Mouse (Mus musculus): ENCODE measurements around the gene Gm813. TPM values are rescaled to one million over a fixed set of nuclear protein-coding genes. Genes with fewer than 3 reads are reported as not detected.

The Gm813 gene
- total and polyA plus RNA-seq, 2 experiments from 2014 or later = not detected

DNA sequence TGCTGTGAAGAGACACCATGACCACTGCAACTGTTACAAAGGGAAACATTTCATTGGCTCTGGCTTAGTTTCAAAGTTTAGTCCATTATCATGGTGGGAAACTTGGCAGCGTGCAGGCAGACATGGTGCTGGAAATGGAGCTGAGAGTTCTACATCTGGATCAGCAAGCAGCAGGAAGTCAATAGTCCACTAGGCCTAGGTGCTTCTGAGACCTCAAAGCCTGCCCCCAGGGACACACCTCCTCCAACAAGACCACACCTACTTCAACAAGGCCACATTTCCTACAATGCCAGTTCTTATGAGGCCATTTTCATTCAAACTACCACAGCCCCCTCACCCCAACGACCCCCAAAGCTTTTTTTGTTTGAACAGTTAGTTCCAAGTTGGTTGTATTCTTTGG is 13.0 kb upstream of the Gm813 start:
- Histone ChIP-seq H3K4me1 (ENCODE audit: insufficient read depth, low read length) (no peaks in the 10 kb centered on the region), H3K4me2 (ENCODE audit: low read depth, low read length) (no peak overlapping the region), H3K36me3 (ENCODE audit: insufficient read depth, low read length) (no peaks in the 10 kb centered on the region), H3K27ac (no peak overlapping the region), H3K4me3 (ENCODE audit: low read length) (no peak overlapping the region), H3K9me3 (ENCODE audit: low read length) (no peaks in the 10 kb centered on the region), H3K27me3 (ENCODE audit: insufficient read depth, low read length) (no peaks in the 10 kb centered on the region), H3K9ac (replicated peaks; ENCODE audit: low read length) (no peak overlapping the region)
- DNase-seq (ENCODE audit: low spot score) (no peak), ATAC-seq (no peak)
- WGBS = 60% methylated on average over 2 of the region's 2 CpGs
- TF ChIP-seq CTCF (IDR thresholded peaks at IDR 0.05; ENCODE audit: low read depth) = no peak

DNA sequence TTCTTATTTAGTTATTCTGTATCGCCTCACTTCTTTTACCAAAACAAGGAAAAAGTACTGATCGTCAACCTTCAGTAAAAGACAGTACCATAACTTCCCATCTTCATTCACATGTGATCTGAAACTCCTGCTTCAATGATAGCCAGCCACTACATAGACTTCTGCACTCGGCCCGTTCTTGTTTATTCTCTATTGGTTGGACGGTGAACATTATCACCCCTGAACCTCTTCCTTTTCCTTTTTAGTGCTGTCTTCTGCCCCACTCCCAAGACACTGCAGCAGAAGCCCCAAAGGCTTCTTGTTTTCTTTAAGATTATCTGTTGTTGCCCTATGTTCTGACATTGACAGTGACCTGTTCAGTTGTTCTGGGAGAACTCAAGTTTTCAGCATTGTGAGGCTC is 12.2 kb upstream of the Gm813 start:
- no peak overlapping the region for H3K4me2 ChIP-seq (ENCODE audit: low read depth, low read length)
- no peak for ATAC-seq

DNA sequence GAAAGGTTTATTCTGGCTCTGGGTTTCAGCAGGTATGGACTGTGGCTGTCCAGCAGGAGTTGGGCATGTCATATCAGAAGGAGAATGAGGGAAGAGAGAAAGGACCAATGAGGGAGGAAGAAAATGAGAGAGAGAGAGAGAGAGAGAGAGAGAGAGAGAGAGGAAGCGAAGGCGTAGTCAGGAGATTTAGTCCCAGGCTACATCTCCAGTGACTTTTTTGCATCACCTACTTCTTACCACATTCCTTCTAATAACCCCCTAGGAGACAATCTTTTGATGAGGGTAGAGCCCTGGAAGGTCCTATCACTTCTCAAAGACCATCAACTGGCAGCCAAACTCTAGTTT is 11.5 kb upstream of the Gm813 start:
- no peaks in the 10 kb centered on the region for H3K4me1 ChIP-seq (ENCODE audit: insufficient read depth, low read length)
- H3K9ac ChIP-seq (replicated peaks; ENCODE audit: low read length) = no peak overlapping the region
- 95% methylated on average over 2 of the region's 2 CpGs for WGBS
- H3K9me3 ChIP-seq (ENCODE audit: low read length) = no peaks in the 10 kb centered on the region
- DNase-seq (ENCODE audit: low spot score) (no peak), ATAC-seq (no peak)
- H3K36me3 ChIP-seq (ENCODE audit: insufficient read depth, low read length) = no peaks in the 10 kb centered on the region
- no peak overlapping the region for H3K4me3 ChIP-seq (ENCODE audit: low read length)
- no peak overlapping the region for H3K27ac ChIP-seq
- H3K27me3 ChIP-seq (ENCODE audit: insufficient read depth, low read length) = no peaks in the 10 kb centered on the region
- no peak overlapping the region for H3K4me2 ChIP-seq (ENCODE audit: low read depth, low read length)
- no peak for TF ChIP-seq CTCF (IDR thresholded peaks at IDR 0.05; ENCODE audit: low read depth)

More for the DNA sequence above, 12.2 kb upstream of the Gm813 start:
- WGBS = 95% methylated on average over 5 of the region's 5 CpGs
- no peak for DNase-seq (ENCODE audit: low spot score)
- no peak overlapping the region for H3K4me3 ChIP-seq (ENCODE audit: low read length)
- H3K36me3 ChIP-seq (ENCODE audit: insufficient read depth, low read length) = no peaks in the 10 kb centered on the region
- no peak for TF ChIP-seq CTCF (IDR thresholded peaks at IDR 0.05; ENCODE audit: low read depth)
- no peak overlapping the region for H3K9ac ChIP-seq (replicated peaks; ENCODE audit: low read length)
- no peaks in the 10 kb centered on the region for H3K27me3 ChIP-seq (ENCODE audit: insufficient read depth, low read length)
- no peaks in the 10 kb centered on the region for H3K9me3 ChIP-seq (ENCODE audit: low read length)
- no peak overlapping the region for H3K27ac ChIP-seq
- no peaks in the 10 kb centered on the region for H3K4me1 ChIP-seq (ENCODE audit: insufficient read depth, low read length)

DNA sequence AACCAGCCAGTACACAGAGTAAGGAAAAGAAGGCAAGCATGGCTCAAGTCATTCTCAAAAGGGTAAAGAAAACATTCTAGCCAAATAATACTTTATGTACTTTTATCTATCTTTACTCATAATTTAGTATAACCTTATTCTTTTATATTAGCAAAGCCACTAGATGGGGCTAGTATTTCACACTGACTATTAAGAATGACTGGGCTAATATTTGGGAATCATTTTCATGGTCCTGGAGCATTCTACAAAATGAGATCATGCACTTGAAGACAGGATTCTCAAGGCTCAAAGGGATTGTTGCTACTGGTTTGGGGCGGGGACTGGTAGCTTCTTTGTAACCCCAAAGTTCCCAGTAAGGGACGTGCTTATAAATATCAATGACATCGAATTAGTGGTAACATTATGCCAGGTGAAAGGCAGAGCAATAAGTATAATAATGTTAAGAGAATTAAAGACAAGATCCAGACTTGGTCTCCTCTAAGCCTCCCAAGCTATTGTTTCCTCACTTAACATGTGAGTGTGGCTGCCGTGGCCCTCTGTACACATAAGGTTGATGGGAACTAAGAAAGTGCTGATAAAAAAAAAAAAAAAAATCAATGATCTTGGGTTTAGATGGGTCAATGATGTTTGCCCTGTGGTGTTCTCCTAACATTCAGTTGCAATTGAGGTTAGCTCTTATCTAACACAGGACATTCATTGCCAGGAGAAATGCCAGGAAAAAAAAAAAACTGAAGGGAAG is 11.0 kb upstream of the Gm813 start:
- DNase-seq (ENCODE audit: low spot score) (peak; percentile 26), ATAC-seq (no peak)
- Histone ChIP-seq H3K4me3 (ENCODE audit: low read length) (no peak overlapping the region), H3K9ac (replicated peaks; ENCODE audit: low read length) (no peak overlapping the region), H3K4me2 (ENCODE audit: low read depth, low read length) (no peak overlapping the region), H3K9me3 (ENCODE audit: low read length) (no peaks in the 10 kb centered on the region), H3K36me3 (ENCODE audit: insufficient read depth, low read length) (no peaks in the 10 kb centered on the region), H3K27me3 (ENCODE audit: insufficient read depth, low read length) (no peaks in the 10 kb centered on the region), H3K27ac (no peak overlapping the region), H3K4me1 (ENCODE audit: insufficient read depth, low read length) (no peaks in the 10 kb centered on the region)
- WGBS = 93% methylated on average over 4 of the region's 4 CpGs
- TF ChIP-seq CTCF (IDR thresholded peaks at IDR 0.05; ENCODE audit: low read depth) = peak; percentile 29

DNA sequence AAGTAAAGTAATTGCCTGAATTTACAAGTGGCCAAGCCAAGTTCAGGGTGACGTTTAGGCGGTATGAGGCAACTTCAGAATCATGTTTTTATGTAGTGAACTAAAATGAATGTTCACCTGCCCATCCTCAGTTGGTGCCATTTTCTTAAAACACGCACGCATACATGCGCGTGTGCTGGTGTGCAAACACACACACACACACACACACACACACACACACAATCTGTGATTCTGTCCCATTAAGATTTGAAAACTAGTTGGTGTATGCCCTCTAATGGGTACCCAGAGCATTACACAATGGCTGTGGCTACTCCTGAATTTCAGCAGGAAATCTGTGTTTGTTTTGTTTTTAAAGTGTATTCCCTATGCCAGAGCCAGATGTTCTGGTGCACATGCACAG is 7.2 kb upstream of the Gm813 start:
- Histone ChIP-seq H3K27ac (no peak overlapping the region), H3K4me1 (ENCODE audit: insufficient read depth, low read length) (no peaks in the 10 kb centered on the region), H3K36me3 (ENCODE audit: insufficient read depth, low read length) (no peaks in the 10 kb centered on the region), H3K27me3 (ENCODE audit: insufficient read depth, low read length) (no peaks in the 10 kb centered on the region), H3K9ac (replicated peaks; ENCODE audit: low read length) (no peak overlapping the region), H3K4me3 (ENCODE audit: low read length) (no peak overlapping the region), H3K9me3 (ENCODE audit: low read length) (no peaks in the 10 kb centered on the region), H3K4me2 (ENCODE audit: low read depth, low read length) (no peak overlapping the region)
- peak; percentile 60 for DNase-seq (ENCODE audit: low spot score)
- peak; percentile 62 for ATAC-seq
- peak; percentile 82 for TF ChIP-seq CTCF (IDR thresholded peaks at IDR 0.05; ENCODE audit: low read depth)
- WGBS = 89% methylated on average over 6 of the region's 6 CpGs

DNA sequence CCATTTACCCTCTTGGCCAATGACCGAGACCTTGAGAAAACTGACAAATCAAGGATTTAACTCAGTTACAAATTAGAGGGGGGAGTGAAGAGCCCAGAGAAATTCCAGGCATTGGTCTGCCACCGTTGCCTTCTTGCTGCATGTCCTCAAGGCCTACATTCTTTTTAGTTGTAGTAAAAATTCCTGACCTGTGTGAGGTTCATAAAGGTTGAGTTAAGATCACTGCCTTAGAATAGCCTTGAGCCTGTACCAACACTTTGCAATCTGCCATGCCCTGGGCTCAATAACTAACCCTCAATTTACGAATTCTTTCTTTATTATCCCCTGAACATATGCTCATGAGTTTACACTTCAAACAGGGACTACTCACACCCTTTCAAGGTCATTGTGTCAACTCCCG is 6.3 kb upstream of the Gm813 start:
- H3K27ac ChIP-seq = no peak overlapping the region
- DNase-seq (ENCODE audit: low spot score) (no peak), ATAC-seq (no peak)
- H3K9ac ChIP-seq (replicated peaks; ENCODE audit: low read length) = no peak overlapping the region
- H3K4me3 ChIP-seq (ENCODE audit: low read length) = no peak overlapping the region
- 84% methylated on average over 4 of the region's 4 CpGs for WGBS
- no peak for TF ChIP-seq CTCF (IDR thresholded peaks at IDR 0.05; ENCODE audit: low read depth)
- H3K4me2 ChIP-seq (ENCODE audit: low read depth, low read length) = no peak overlapping the region
- H3K9me3 ChIP-seq (ENCODE audit: low read length) = no peaks in the 10 kb centered on the region
- H3K4me1 ChIP-seq (ENCODE audit: insufficient read depth, low read length) = no peaks in the 10 kb centered on the region
- no peaks in the 10 kb centered on the region for H3K27me3 ChIP-seq (ENCODE audit: insufficient read depth, low read length)
- no peaks in the 10 kb centered on the region for H3K36me3 ChIP-seq (ENCODE audit: insufficient read depth, low read length)

DNA sequence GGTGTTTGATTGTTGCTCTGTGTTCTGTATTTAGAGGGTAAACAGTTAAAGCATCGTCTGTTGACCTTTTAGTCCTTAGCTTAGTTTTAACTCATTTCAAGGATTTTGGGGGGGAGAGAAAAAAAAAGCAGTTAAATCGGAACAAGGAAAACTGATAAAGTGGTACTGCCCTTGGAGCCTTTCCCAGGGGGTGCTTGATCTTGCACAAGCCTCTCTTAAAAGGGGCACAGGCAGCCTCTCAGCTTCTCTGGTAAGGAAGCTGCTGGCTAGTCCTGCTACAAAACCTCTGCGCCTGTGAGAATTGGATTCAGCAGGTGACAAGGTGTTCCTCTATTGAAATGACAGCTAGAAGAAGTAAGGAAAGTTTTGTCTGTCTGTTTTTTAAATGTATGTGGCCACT is 5.6 kb upstream of the Gm813 start:
- TF ChIP-seq CTCF (IDR thresholded peaks at IDR 0.05; ENCODE audit: low read depth) = no peak
- H3K4me2 ChIP-seq (ENCODE audit: low read depth, low read length) = no peak overlapping the region
- WGBS = 95% methylated on average over 3 of the region's 3 CpGs
- H3K9me3 ChIP-seq (ENCODE audit: low read length) = no peaks in the 10 kb centered on the region
- no peaks in the 10 kb centered on the region for H3K36me3 ChIP-seq (ENCODE audit: insufficient read depth, low read length)
- H3K9ac ChIP-seq (replicated peaks; ENCODE audit: low read length) = no peak overlapping the region
- no peak overlapping the region for H3K27ac ChIP-seq
- no peaks in the 10 kb centered on the region for H3K27me3 ChIP-seq (ENCODE audit: insufficient read depth, low read length)
- ATAC-seq (no peak), DNase-seq (ENCODE audit: low spot score) (no peak)
- H3K4me1 ChIP-seq (ENCODE audit: insufficient read depth, low read length) = no peaks in the 10 kb centered on the region
- H3K4me3 ChIP-seq (ENCODE audit: low read length) = no peak overlapping the region

Data from hindbrain, postnatal 0 days (tissue).